Mouse (Mus musculus) kidney, adult 11 months (tissue): ENCODE data around the gene Camsap1.

Experiments
- DNase-seq: peaks from one replicate; pipeline ENCODE4 v3.0.0; 2022

The Camsap1 gene

DNA sequence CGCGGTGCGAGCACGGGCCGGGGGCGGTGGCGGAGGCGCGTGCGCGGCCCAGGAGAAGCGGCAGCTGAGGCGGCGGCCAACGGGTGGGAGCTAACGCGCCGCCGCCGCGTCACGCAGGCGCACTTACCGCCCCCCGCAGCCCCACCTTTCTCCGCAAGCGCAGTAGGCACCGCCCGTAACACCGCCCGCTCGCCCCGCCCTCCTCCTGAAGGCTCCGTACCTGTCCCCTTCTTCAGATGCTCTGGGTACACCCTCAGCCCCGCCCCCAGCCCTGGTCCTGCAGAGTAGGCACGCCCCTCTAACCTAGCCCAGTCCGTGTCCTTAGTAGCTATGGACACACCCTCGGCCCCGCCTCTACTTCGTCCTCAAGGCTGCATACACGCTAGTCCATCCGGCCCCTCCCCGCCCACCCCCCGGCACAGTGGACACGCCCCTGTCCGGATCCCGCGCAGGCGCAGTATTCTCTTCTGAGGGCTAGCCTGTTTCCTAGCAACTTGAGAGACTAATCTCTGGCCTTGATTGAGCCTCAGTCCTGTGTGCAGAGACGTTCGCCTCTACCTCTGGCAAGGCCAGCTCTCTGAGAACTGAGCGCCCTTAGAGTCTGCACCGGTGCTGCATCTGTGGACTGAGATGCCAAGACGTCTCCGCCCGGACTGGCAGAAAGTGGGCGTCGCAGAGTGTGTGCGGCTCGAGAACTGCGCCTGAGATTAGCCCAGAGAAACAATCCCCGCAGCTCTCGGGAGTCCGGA lies at the start of gene Camsap1:
Gene Camsap1, minus strand, starts transcription at position 124 of the 749 bp plus-strand sequence.
- DNase-seq = peak; percentile 100

- no peak for DNase-seq
Observed at GRCm38 (mm10) chr2:26030288-26030687, 47.2 kb upstream of the Camsap1 start.

DNA sequence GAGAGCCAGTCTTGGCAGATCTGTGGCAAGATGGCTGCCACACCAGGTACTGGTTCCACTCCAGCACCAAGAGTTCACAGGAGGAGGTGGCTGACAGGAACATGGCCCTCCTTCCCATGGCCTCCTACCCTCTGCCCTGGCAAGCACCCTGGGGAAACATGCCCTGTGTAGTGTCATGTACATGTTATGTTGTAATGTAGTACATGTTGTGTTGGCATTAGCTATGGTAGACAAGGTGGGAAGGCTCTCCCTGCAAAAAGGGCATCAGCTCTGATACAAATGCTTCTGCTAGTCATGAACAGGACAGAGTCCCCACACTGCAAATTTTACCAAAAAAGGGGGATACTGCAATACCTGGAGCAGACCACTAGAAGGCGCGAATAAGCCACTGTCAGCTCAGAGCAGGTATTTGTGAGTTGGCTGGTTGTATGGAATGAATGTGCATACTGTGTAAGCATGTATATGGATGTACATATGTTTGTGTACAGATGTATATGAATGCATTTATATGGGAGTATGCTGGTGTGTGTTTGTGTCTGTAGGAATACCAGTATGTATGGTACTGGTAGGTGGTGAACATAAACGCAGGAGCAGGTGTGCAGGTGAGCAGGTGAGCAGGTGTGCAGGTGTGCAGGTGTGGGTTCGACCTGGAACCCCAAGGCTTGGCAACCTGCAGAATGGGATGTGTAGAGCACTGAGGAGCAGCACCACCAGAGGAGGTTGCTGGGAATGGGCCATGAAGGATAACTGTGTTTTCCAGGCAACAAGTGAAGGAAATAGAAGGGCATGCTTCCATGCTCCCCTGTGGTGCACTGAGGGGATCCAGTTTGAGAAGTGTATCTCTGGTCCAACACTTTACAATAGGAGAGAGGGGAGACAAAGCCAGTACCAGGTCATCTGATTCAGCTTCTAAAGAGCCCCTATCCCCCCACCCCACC lies 41.3 kb upstream of the Camsap1 start:
- peak; percentile 24 for DNase-seq

DNA sequence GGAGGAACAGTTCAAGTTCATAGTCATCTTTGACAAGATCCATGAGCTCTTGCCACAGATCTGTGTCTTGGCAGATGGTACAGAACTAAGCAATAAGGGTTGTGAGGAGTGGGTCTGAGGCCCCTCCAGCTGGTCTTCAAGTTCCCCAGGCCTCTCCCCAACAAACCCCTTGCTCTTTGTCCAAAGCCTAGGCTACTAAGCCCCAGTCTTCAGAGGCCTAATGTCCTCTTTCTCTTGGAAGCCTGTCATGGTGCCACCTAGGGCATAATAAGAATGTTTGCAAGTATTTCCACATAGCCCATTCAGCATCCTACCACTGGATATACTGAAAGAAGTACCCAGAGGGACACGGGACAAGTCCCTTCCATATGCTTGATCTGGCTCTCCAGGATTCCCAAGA lies 39.5 kb upstream of the Camsap1 start:
- DNase-seq = no peak

DNA sequence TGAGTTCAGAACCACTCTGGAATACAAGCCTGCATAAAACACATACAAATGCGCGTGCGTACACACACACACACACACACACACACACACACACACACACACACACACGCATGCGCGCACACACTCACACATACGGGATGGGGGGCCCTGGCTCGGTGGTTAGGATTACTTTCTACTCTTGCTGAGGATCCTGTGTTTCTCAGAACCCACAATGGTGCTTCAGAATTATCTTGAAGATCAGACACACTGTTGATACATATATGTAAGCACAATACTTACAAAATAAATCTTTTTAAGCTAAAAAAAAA lies 39.1 kb upstream of the Camsap1 start:
- DNase-seq = no peak

DNA sequence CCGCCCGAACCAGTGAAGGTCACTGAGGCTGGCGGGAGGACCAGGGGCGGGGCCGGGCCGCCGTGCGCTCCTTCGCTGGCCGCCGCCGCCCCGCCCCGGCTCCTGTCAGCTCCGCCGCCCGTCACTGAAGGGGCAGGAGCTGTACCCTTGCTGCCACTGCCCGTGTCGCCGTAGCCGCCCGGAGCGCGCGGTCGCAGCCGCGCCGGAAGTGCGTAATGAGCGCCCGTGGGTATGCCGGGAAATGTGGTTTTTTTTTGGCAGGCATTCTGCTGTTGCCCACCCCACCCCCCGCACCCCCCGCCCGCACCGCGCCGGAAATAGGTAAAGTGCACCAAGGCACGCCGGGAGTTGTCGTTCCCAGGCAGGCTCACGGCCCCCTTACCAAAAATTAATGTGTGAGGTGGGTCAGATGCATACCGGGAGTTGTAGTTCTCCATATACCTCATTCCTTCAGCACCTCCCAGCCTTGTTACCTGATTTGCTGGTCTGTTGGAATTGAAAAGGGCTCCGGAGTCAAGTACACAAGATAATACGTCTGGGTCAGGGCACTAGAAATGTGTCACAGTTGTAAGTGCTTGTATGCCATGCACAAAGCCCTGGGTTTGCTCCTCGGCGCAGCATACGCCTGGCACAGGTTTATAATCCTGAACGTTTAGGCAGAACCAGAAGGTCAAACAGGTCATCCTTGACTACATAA lies 38.6 kb upstream of the Camsap1 start, which contains the start of gene Ubac1:
Gene Ubac1, minus strand, starts transcription at position 187 of the 697 bp plus-strand sequence.
- DNase-seq = peak; percentile 95

DNA sequence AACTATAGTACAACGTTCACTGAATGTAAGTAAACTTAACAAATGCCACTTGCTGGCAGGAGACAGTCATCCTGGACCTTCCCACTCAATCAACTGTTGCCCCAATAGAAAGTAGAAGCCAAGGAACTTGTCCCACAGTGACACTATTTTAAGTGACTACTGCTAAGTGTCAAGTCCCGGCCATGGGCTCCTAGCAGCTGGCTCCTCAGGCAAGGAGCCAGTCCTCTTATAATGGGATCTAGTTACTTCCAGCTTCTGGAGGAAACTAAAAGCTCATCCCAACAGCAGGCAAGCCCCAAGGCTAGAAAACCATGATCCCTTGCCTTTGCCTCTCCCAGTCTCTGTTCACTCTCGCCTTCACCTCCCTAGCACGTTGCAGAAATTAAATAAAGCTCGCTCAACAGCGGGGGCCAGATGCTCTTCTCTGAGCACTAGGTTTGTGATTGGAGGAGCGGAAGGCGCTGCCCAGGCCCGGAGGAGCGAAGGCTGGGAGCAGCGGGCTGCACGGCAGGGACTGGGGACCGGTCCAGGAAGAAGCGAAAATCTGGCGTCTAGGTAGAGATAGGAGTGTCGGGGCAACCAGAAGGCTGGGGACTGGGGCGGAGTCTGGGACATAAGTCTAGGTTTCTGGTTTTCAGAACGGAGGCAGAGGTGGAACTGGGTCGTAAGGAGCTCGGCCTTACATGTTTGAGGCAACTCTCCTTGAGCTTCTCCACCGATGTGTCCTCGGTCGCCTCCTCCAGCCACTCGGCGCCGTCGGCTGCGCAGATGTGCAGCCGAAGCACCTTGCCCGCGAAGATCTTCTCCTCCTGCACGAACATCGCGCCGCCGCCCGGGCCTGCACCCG lies 37.9 kb upstream of the Camsap1 start:
- DNase-seq = no peak

- DNase-seq = no peak
Observed at GRCm38 (mm10) chr2:26019923-26020322, 36.8 kb upstream of the Camsap1 start.

DNA sequence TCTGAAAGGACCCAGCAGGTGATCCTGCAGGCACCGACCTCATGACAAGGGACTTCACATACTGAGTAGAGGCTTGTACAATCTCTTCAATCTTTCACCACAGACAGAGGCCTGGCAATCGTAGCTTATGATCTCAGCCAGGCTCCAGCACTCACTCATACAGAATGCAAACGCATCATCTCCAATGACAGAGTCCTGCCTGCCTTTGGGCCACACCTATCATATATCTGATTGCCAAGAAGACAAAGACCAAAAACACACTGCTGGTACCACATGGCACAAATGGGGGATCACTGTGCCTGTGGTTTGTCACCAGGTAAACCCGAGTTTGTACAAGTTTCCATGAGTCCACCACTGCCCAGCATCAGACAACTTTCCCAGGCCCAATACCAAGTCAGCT lies 34.2 kb upstream of the Camsap1 start:
- no peak for DNase-seq

DNA sequence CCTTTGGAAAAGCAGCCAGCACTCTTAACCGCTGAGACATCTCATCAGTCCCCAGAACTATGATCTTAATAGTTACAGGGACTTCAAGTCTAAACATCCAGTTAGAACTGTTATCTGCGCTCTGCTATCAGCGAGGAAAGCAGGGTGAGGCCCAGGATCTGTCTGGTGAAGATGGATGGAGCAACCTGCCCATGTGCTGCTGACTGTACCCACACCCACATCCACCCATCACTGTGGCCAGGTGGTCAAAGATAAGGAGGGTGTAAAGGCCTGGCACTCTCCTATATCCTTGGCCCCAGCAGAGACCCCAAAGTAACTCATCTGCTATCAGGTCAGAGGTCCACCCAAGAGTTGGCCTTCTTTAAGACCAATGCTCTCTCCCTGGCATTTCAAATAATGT lies 30.6 kb upstream of the Camsap1 start:
- DNase-seq = no peak

DNA sequence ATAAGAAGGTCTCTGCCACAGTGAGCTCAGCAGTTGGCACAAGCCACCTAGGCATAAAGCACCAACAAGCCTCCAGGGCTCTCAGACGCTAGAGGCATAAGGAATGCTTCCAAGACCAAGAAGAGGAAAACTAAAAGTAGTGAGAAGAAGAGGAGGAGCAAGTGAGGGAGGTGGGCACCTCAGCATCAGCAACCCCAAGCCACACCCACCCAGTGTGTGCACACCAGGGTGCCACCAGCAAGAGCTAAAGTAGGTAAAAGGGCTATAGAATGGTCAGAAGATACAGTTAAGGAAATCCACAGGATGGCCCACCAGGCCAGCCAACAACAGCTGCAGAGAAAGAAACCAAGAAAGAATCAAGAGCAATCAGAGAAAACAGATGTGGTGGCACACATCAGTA lies 28.3 kb upstream of the Camsap1 start:
- DNase-seq = no peak

DNA sequence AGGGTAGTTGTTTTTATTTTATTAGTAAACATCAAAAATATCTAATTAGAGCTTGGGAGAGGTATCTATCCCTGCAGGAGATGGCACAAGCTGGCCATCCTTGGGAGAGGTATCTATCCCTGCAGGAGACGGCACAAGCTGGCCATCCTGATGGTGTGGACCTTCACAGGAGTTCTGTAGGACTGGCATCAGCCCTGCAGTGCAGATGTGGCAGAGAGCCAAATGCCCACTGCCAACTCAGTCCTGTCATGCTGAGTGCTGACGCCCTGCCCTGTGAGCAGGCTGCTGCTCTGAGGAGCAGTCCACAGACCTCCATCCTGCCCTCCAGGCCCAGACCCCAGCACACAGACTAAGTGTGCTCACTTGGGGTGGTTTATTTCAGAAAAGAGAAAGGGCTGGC lies 18.9 kb upstream of the Camsap1 start:
- DNase-seq = no peak

DNA sequence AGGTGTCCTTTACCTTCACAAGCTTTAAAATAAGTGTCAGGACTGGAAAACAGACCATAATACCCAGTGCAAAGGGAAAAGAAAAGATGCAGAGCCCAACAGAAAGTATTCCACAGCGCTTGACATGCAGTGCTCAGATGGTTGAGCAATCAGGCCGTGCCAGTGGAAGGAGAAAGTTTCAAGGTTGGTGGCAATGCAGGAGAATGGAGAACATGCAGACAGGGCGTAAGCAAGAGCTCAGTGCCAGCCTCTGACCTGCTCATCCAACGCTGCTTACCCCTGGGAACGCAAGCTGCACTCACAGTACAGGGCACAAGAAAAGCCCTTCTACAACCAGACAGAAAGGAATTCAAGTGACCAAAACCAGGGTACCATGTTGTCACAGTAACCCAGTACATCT lies 18.1 kb upstream of the Camsap1 start:
- DNase-seq = no peak

GRCm38 (mm10) chr2:25997716-25998115 lies 14.6 kb upstream of the Camsap1 start:
- DNase-seq = no peak

GRCm38 (mm10) chr2:25994791-25995190 lies 11.7 kb upstream of the Camsap1 start:
- DNase-seq = no peak

- DNase-seq = no peak
Observed at GRCm38 (mm10) chr2:25992285-25992684, 9.2 kb upstream of the Camsap1 start.

DNA sequence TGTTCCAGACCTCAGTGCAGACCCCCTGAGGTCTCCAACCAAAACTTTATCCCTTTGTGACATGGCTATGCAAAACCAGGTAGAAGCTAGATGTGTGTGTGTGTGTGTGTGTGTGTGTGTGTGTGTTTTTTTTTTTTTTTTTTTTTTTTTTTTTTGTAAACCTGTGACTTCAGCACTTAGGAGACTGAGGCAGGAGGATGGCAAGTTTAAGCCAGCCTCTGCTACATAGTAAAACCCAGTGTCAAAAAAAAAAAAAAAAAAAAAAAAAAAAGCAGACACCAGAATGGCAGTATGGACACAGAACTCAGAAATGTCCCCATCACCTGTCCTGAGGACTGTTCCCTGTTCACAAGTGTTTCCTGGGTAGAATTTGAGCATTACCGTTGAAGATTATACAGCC lies 6.6 kb upstream of the Camsap1 start:
- DNase-seq = no peak

DNA sequence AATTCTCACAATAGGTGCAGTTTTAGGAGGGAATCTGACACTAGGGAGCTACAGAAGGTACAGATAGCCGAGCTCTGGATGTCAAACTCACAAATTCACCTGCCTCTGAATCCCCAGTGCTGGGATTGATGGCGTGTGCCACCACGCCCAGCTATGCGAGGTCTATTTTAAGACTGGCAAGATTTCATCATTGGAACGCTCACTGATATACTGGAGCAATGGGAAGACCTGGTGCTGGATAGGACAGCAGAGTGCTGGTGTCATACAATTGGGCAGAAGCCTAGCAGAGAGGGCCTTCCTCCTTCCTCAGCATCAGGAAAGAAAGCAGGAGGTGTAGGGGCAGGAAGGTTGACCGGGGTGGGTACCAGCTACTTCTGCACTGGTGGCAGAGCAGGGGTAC lies 4.7 kb upstream of the Camsap1 start:
- no peak for DNase-seq

DNA sequence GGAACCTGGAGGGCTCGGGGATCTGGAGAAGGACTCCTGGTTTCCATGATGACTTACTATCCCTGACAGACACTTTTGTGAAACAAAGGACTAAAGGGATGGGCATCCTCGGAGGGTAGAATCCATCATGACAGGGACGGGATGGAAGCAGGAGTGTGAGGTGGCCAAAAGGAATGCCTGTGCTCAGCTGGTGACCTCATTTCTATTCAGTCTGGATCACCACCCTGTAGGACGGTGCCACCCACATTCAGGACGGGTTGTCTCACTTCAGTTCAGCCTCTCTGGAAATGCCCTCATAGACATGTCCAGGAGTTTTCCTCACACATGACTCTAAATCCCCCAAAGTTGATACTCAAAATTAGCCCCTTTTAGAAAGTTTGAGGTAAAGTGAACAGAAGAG lies 3.5 kb upstream of the Camsap1 start:
- DNase-seq = no peak

DNA sequence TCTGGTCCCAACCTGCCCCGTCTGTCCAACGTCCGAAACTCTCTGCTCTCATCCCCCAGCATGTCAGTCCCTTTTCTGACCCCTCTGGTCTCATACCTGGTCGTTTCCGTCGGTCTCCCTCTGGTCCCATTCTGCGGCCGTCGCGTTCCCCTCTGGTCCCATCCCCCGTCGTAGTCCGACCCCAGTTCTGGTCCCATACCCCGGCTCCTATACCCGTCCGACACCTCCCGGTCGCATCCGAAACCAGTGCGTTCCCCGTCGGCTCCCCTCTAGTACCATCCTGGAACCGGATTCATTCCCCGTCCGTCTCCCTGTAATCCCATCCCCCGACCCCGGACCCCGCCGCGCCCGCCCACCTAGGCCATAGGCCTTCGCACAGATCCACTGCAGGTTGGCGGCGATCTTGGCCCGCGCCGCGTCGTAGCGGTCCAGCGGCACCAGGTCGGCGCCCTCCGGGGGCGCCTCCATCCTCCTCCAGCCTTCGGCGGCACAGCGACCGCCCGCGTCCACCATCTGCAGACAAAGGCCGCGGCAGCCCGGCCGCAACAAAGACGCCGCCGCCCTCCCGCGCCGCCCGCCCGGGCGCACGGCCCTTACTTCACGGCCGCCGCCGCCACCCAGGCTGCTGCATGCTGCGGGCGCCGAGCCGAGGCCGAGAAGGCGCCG lies 523 bp downstream of the Camsap1 start:
- DNase-seq = peak; percentile 14

GRCm38 (mm10) chr2:25982052-25982425 lies 1.0 kb downstream of the Camsap1 start:
- peak; percentile 50 for DNase-seq

GRCm38 (mm10) chr2:25978997-25979396 lies 4.1 kb downstream of the Camsap1 start:
- DNase-seq = no peak
